Mouse (Mus musculus): Measurements from ENCODE around the gene Zfp955a.
"Not testable (repeated sequence)": the region's sequence is repeated elsewhere in the genome, so short reads cannot be mapped to it uniquely, and the experiment has no call there.

The Zfp955a gene

GRCm38 (mm10) chr17:33254530-33255318 is at the start of gene Zfp955a:
Zfp955a (minus strand) TSS chr17:33255145.
- not testable (repeated sequence) for DNase-seq

GRCm38 (mm10) chr17:33289876-33290149 is 34.9 kb upstream of the Zfp955a start:
- not testable (repeated sequence) for DNase-seq

GRCm38 (mm10) chr17:33289039-33289875 is 34.3 kb upstream of the Zfp955a start, which contains the start of gene Zfp955b:
Zfp955b (plus strand) TSS chr17:33289544.
- not testable (repeated sequence) for DNase-seq

- no peak for DNase-seq
These were observed 14.0 kb upstream of the Zfp955a start for GRCm38 (mm10) chr17:33268907-33269306.

GRCm38 (mm10) chr17:33264376-33264775 is 9.4 kb upstream of the Zfp955a start, which contains the start of gene Olfr63:
Olfr63 (plus strand) TSS chr17:33264676.
- DNase-seq: no peak

GRCm38 (mm10) chr17:33255319-33255657 is 343 bp upstream of the Zfp955a start:
- not testable (repeated sequence) for DNase-seq

GRCm38 (mm10) chr17:33236646-33237045 is 18.3 kb downstream of the Zfp955a start:
- not testable (repeated sequence) for DNase-seq

GRCm38 (mm10) chr17:33221590-33221989 is 33.4 kb downstream of the Zfp955a start, which contains the start of gene Olfr1564:
Olfr1564 (minus strand) TSS chr17:33221690.
- DNase-seq: no peak

- DNase-seq: not testable (repeated sequence)
These were observed 63.9 kb downstream of the Zfp955a start, which contains the start of gene Olfr239 for GRCm38 (mm10) chr17:33191002-33191401. Olfr239 (plus strand) TSS chr17:33191302.

Data from cerebellum, postnatal 10 days (tissue).